Mouse (Mus musculus) hindbrain, embryonic 10.5 days (tissue): ENCODE measurements around the gene Ccdc155. TPM values are rescaled to one million over a fixed set of nuclear protein-coding genes. Genes with fewer than 3 reads are reported as not detected.

Experiments
- DNase-seq: peaks from one replicate; pipeline ENCODE4 v3.0.0-alpha.2; 2017; ENCODE audit warnings: low spot score
- H3K27ac ChIP-seq: fragments of 300-500 bp; sonication (generic); 2 replicates; pipeline ENCODE4 v1.5.1; 2016; ENCODE audit warnings: mild to moderate bottlenecking, moderate library complexity
- H3K27me3 ChIP-seq: fragments of 300-500 bp; sonication (generic); 2 replicates; pipeline ENCODE4 v1.6.1; 2016; ENCODE audit warnings: mild to moderate bottlenecking; ENCODE audit not compliant: poor library complexity, insufficient read depth, severe bottlenecking
- H3K36me3 ChIP-seq: fragments of 300-500 bp; sonication (generic); 2 replicates; pipeline ENCODE4 v1.6.1; 2016; ENCODE audit warnings: mild to moderate bottlenecking, moderate library complexity
- H3K4me1 ChIP-seq: fragments of 300-500 bp; sonication (generic); replicated peaks from 2 replicates; pipeline ENCODE4 v1.6.1; 2016; ENCODE audit warnings: mild to moderate bottlenecking
- H3K4me3 ChIP-seq: fragments of 300-500 bp; sonication (generic); 2 replicates; pipeline ENCODE4 v1.5.1; 2016; ENCODE audit warnings: mild to moderate bottlenecking, moderate library complexity
- H3K9me3 ChIP-seq: fragments of 300-500 bp; sonication (generic); 2 replicates; pipeline ENCODE4 v1.6.1; 2016; ENCODE audit warnings: mild to moderate bottlenecking, moderate library complexity
- WGBS: fragments of 180-500 bp; shearing (Covaris S2); methylation state at CpG from one replicate; pipeline ENCODE4 v1.1.7; 2016; 5-methylcytosine and 5-hydroxymethylcytosine counted together
- polyA plus RNA-seq: library from polyadenylated mRNA; unstranded; fragments of >200 nt; fragmentation: Nextera tagmentation; extraction: Ambion mirVana; gene quantifications from 2 replicates; pipeline ENCODE4 v1.2.1, GENCODE M21; 2016

The Ccdc155 gene
- polyA plus RNA-seq, 1 experiment from 2014 or later, result 0.64 TPM

DNA sequence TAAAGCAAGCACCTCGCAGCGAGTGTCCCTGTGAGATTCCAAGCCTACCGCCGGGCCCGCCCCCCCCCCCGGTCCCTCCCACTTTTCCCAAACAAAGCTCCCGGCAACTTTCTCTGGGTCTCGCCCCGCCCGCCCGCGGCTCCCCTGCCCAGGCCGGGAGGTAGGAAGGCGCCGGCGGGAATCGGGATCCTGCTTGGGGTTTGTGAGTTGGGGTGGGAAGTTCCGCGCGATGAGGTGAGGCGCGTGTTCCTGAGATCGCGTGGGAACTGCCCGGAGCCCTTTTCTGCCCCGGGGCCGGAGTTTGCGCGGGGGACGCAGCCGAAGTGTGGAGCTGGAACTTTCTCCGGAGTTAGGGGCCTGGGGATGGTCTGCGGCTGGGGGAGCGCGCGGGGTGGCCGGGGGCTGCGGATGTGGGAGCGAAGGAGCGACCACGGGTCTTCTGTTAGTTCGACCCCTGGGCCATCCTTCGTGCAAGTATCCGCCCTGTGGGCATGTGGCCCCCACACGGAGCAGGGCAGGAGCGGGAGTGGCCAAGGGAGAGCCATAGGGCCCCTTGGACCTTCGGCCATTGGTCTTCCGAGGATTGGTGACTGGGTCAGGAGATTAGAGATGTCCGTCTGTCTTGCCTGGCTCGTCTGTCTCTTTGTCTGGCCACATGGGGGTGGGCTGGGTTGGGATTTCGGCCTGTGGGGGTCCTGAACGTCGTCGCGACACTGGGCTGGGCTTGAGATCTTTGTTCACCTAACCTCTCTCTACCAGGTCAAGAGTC lies 11.2 kb upstream of the Ccdc155 start, which contains the start of gene Tead2:
Tead2 (plus strand) TSS at position 81 of the 769 bp plus-strand sequence.
- Histone ChIP-seq H3K36me3 (peaks cover 40% of the 10 kb centered on the region), H3K4me3 (peak within 1 kb of the TSS; percentile 81), H3K9me3 (no peaks in the 10 kb centered on the region), H3K27ac (peak within 1 kb of the TSS; percentile 100), H3K27me3 (peaks cover 17% of the 10 kb centered on the region), H3K4me1 (peaks cover 73% of the 10 kb centered on the region)
- DNase-seq, result peak; percentile 84
- WGBS, result under 1% methylated on average over 55 of the region's 55 CpGs

DNA sequence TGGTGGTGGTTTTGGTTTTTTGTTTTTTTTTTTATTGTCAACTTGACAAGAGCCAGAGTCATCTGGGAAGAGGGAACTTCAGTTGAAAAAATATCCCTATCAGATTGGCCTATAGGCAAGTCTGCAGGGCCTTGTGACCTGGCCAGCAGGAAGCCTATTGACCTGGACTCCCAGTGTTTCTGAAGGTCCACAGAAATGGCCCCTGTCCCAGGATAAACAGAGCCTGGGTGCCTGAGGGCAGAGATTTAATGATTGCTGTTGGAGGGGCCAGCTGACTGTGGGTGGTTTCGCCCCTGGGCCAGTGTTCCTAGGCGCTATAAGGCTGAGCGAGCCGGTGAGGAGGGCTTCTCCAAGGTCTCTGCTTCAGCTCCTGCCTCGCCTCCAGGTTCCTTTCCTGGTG lies 9.0 kb upstream of the Ccdc155 start:
- H3K4me3 ChIP-seq, result no peak overlapping the region
- DNase-seq, result no peak

GRCm38 (mm10) chr7:45212356-45212755 lies 7.7 kb upstream of the Ccdc155 start:
- whole genome bisulfite sequencing, result 74% methylated on average over 7 of the region's 7 CpGs
- no peak overlapping the region for H3K27ac ChIP-seq
- H3K9me3 ChIP-seq, result no peaks in the 10 kb centered on the region
- no peak for DNase-seq
- H3K36me3 ChIP-seq, result peaks cover 4% of the 10 kb centered on the region
- peaks cover 38% of the 10 kb centered on the region for H3K4me1 ChIP-seq
- peaks cover 33% of the 10 kb centered on the region for H3K27me3 ChIP-seq
- H3K4me3 ChIP-seq, result 0 out of 2 replicates have a peak overlapping the region, but pooled peaks have one; percentile 36

More for the DNA sequence above, 9.0 kb upstream of the Ccdc155 start:
- no peak overlapping the region for H3K27ac ChIP-seq
- 58% methylated on average over 5 of the region's 5 CpGs for WGBS
- peaks cover 18% of the 10 kb centered on the region for H3K36me3 ChIP-seq
- peaks cover 33% of the 10 kb centered on the region for H3K27me3 ChIP-seq
- H3K9me3 ChIP-seq, result no peaks in the 10 kb centered on the region
- H3K4me1 ChIP-seq, result peaks cover 52% of the 10 kb centered on the region

DNA sequence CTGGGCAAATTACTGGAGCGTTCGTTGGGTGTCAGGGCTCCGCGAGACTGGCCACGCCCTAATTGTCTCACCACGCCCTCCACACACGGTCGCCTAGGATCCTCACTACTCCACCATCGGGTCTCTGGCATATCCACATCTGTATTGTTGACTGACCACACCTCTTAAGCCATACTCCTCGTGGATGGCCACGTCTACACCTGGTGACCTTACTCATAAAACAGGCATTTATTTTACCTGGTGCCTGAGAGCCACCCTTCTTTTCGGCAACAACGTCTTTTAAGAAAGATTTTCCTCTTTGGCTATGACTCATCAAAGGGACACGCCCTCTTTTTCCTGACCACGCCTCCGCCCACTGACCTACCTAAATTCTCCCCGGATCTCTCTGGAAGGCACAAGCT lies 7.2 kb upstream of the Ccdc155 start, which contains the start of gene Dkkl1:
Dkkl1 (minus strand) TSS at position 297 of the 401 bp plus-strand sequence.
- Histone ChIP-seq H3K9me3 (no peaks in the 10 kb centered on the region), H3K27me3 (peaks cover 33% of the 10 kb centered on the region), H3K27ac (no peak within 1 kb of the TSS), H3K4me1 (peaks cover 33% of the 10 kb centered on the region), H3K4me3 (peak within 1 kb of the TSS; percentile 36), H3K36me3 (no peaks in the 10 kb centered on the region)
- 7% methylated on average over 17 of the region's 17 CpGs for WGBS
- DNase-seq, result no peak

DNA sequence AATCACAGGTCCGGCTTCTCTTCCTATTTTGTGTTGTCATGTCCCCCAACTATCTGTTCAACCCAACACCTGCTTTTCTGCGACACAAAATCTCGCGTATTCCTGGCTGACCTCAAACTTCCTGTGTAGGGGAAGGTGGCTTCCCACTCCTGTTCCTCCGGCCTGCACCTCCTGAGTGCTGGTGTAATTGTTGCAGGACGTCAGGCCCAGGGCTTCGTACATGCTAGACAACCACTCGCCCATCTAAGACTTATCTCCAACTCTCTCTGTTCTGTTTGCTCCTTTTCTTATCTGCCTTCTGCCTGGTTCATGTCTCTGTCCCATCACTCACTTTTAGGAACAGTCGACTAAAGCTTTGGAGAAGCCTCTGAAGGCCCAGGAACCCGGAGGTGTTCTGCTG lies 6.4 kb upstream of the Ccdc155 start:
- Histone ChIP-seq H3K9me3 (no peaks in the 10 kb centered on the region), H3K27ac (no peak overlapping the region), H3K4me3 (peak overlapping the region; percentile 36; the same call in 1 of the 2 replicates), H3K27me3 (peaks cover 33% of the 10 kb centered on the region), H3K36me3 (no peaks in the 10 kb centered on the region), H3K4me1 (peaks cover 25% of the 10 kb centered on the region)
- DNase-seq, result no peak
- 74% methylated on average over 10 of the region's 10 CpGs for WGBS

DNA sequence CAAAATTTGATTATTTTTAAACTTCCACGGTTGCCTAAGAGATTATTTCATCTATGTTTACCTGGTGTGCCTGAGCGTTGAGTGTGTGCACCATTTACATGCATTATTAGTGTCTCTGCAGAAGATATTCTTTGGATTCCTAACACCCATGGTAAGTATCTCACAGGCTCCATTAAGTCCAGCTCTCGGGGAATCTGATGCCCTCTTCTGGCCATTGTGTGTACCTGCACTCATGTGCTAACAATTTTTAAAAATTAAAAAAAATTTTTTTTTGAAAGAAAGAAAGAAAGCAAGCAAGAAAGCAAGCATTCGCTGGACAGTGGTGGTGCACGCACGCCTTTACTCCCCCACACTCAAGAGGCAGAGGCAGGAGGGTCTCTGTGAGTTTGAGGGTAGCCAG lies 3.6 kb upstream of the Ccdc155 start:
- WGBS, result 76% methylated on average over 6 of the region's 6 CpGs
- no peak overlapping the region for H3K4me3 ChIP-seq
- no peak for DNase-seq
- H3K27ac ChIP-seq, result no peak overlapping the region
- H3K27me3 ChIP-seq, result peaks cover 42% of the 10 kb centered on the region
- H3K4me1 ChIP-seq, result peaks cover 17% of the 10 kb centered on the region
- H3K9me3 ChIP-seq, result no peaks in the 10 kb centered on the region
- no peaks in the 10 kb centered on the region for H3K36me3 ChIP-seq

DNA sequence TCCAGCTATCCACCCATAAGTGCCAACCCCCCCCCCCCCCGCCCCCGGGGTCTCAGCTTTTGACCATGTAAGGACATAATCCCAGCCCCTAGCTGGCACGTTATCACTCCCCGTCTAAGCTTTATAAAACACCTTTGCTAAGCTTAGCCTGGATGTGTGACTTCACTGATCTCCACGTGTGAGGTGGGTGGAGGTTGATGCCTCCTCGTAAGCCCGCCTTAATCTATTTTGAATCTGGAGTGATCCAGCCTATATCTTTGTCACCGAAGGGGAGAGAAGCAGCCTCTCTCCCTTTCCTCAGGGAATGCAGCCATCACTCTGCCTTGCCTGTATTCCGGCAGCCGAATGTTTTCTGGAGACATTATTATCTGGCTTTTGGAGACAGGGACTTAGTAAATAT lies 2.0 kb downstream of the Ccdc155 start:
- WGBS, result 61% methylated on average over 10 of the region's 10 CpGs
- Histone ChIP-seq H3K36me3 (no peaks in the 10 kb centered on the region), H3K27me3 (peaks cover 29% of the 10 kb centered on the region), H3K4me1 (peaks cover 17% of the 10 kb centered on the region), H3K9me3 (no peaks in the 10 kb centered on the region), H3K4me3 (no peak overlapping the region), H3K27ac (no peak overlapping the region)
- DNase-seq, result no peak

- H3K27me3 ChIP-seq, result peaks cover 51% of the 10 kb centered on the region
- no peak for DNase-seq
- no peaks in the 10 kb centered on the region for H3K36me3 ChIP-seq
- no peaks in the 10 kb centered on the region for H3K9me3 ChIP-seq
- no peak overlapping the region for H3K4me3 ChIP-seq
- H3K4me1 ChIP-seq, result peaks cover 42% of the 10 kb centered on the region
- 84% methylated on average over 11 of the region's 11 CpGs for WGBS
- H3K27ac ChIP-seq, result no peak overlapping the region
These were observed 5.7 kb downstream of the Ccdc155 start for GRCm38 (mm10) chr7:45198961-45199360.

DNA sequence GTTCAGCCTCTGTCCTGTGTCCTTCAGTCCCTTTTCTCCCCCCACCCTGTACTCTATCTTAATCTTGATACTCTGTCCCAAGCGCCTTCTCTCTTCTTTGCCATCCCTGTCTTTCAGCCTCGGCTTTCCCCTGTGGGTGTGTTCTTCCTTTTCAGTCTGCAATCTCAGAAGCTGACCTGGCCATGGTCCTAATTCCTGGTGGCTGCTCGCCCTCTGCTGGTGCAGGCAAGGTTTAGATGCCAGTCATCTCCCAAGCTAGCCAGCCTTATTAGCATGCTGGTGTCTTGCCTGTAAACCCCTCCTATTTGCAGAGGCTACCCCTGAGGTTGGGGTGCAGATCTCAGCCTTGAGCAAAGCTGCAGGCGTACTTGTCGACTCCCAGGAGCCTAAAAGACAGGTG lies 6.3 kb downstream of the Ccdc155 start:
- Histone ChIP-seq H3K27me3 (peaks cover 51% of the 10 kb centered on the region), H3K4me1 (peaks cover 45% of the 10 kb centered on the region), H3K9me3 (no peaks in the 10 kb centered on the region), H3K4me3 (no peak overlapping the region), H3K36me3 (no peaks in the 10 kb centered on the region), H3K27ac (peak overlapping the region; percentile 50; the same call in 1 of the 2 replicates)
- DNase-seq, result peak; percentile 76
- 15% methylated on average over 5 of the region's 5 CpGs for WGBS

- peaks cover 49% of the 10 kb centered on the region for H3K27me3 ChIP-seq
- H3K4me3 ChIP-seq, result no peak overlapping the region
- H3K9me3 ChIP-seq, result no peaks in the 10 kb centered on the region
- DNase-seq, result no peak
- 68% methylated on average over 5 of the region's 5 CpGs for WGBS
- H3K4me1 ChIP-seq, result peaks cover 55% of the 10 kb centered on the region
- H3K36me3 ChIP-seq, result no peaks in the 10 kb centered on the region
- H3K27ac ChIP-seq, result peak overlapping the region; percentile 45
These were observed 7.7 kb downstream of the Ccdc155 start for GRCm38 (mm10) chr7:45196994-45197393.

DNA sequence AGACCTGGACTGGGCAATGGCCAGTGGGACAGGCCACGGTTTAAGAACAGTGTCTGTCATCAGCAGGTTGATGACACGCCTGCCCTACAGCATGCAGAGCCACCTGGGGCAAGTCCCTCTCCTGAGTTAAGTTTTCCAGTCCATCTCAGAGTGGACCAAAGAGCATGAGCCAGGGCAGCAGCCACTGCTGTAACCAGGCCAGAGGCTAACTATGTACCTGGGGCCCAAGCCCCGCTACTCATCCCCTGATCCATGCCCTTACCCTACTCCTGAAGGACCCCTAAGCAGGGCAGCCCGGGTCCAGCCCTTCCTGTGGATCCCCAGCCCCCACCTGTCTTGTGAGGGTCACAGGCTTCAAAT lies 8.5 kb downstream of the Ccdc155 start:
- Histone ChIP-seq H3K9me3 (no peaks in the 10 kb centered on the region), H3K27me3 (peaks cover 49% of the 10 kb centered on the region), H3K4me1 (peaks cover 62% of the 10 kb centered on the region), H3K27ac (peak overlapping the region; percentile 45; the same call in 1 of the 2 replicates), H3K36me3 (no peaks in the 10 kb centered on the region), H3K4me3 (no peak overlapping the region)
- 77% methylated on average over 4 of the region's 4 CpGs for WGBS
- DNase-seq, result no peak

DNA sequence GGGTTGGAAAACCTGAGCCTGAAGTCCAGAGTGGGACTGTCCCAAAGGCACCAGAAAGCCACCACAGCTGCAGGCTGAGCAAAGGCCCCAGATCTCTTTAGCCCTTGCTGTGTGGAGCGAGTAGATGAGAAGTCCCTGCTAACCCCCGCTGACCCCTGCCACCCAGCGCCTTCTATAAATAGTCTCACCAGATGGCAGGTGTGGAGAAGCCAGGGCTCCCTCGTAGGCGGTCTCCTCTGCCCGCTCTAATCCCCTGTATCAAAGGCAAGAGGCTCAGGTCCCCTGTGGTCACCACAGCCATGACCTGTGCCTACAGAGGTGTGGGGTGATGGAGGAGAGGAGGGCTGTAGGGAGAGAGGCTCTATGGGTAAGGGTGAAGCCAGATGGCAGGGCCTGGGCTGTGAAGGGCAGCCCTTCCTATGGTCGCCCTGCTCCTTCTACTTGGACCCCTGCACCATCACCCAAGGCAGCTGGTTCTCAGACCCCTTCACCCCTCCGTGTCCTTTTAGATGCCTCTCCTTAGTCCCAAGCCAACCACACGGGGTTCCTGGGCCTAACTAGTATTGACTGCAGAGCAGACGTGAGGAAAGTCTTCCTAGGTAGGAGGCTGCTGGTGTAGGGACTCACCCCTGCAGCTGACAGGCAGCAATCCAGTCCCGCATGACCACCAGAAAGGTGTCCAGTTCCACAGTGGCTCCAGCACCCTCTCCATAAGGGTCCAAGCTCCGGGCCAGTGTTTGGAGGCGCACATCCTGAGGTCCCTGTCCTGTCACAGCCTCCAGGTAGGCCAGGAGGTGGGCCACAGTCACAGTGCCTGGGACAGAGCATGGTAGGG lies 9.1 kb downstream of the Ccdc155 start:
- Histone ChIP-seq H3K27me3 (peaks cover 50% of the 10 kb centered on the region), H3K36me3 (no peaks in the 10 kb centered on the region), H3K4me1 (peaks cover 66% of the 10 kb centered on the region), H3K27ac (0 out of 2 replicates have a peak overlapping the region, but pooled peaks have one; percentile 45), H3K4me3 (no peak overlapping the region), H3K9me3 (no peaks in the 10 kb centered on the region)
- 58% methylated on average over 13 of the region's 13 CpGs for WGBS
- no peak for DNase-seq
